Mouse (Mus musculus): ENCODE measurements around the gene Pigf.

GRCm38 (mm10) chr17:86976387-86976786 is 48.8 kb downstream of the Pigf start:
- TF ChIP-seq CTCF (IDR thresholded peaks at IDR 0.05; ENCODE audit: low read depth): no peak
- no peak for TF ChIP-seq EP300 (IDR thresholded peaks at IDR 0.05; ENCODE audit: low read depth)
